Mouse (Mus musculus) adrenal gland, postnatal 36 days (tissue): ENCODE data around the gene Sept4. TPM values are rescaled to one million over a fixed set of nuclear protein-coding genes. Genes with fewer than 3 reads are reported as not detected.

Experiments used
- DNase-seq, 2 experiments: peaks; one replicate each; pipeline ENCODE4 v3.0.0; 2021; ENCODE audit warnings: mixed read lengths in 1 of 2
- long read RNA-seq, 2 experiments: library from polyadenylated mRNA; stranded (forward); transcript quantifications; one replicate each; pipeline ENCODE4 v2.0.0; 2021; ENCODE audit warnings: borderline sequencing depth in 2 of 2
- total RNA-seq, 2 experiments: library from RNA; stranded (reverse); gene quantifications; 2 replicates each; pipeline ENCODE4 v1.2.3; 2021

Gene Sept4
- total RNA-seq = 10 to 100 TPM; 33.2 to 41.3 TPM
- long read RNA-seq, experiment 1, partial matches to known transcripts = 3 of 31 reads
- long read RNA-seq, experiment 1, other reads (novel, unspliced or antisense) = 26 of 31 reads
- long read RNA-seq, experiment 2, partial matches to known transcripts = 1 of 12 reads
- long read RNA-seq, experiment 2, other reads (novel, unspliced or antisense) = 9 of 12 reads

DNA sequence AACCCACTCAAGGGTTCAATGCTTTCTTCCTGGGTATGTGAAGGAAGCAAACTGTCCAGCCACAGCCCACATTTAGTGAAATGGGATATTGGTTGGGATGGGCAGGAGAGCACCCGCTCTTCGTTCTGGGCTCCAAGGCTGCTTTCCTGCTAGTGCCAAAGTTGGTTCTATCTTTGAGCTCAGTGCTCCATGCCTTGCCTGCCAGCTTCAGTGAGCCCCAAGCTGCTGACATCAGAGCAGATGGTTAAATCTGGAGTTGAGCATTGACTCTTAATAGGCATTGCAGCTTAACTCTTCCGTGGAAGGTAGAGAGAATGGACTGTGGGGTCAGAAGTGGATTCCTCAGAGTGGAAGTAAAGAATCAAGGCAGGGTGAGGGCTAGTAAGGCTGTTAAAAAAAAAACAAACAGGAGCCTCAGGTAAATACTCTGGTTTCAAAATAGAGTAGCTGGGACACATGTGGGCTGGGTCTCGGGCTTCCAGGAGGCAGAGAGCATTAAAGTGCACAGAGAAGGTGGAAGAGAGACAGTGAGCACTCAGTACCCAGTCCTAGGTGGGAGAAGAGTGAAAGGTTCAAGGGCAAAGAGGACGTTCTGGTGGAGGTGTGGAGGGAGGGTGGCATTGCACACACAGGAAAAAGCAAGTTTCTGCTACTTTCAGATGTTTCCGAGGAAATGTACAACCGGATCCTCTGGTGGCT lies at the start of gene Sept4:
TSS of gene Sept4 (plus strand) at position 649 of the 699 bp plus-strand sequence.
- no peak for DNase-seq

DNA sequence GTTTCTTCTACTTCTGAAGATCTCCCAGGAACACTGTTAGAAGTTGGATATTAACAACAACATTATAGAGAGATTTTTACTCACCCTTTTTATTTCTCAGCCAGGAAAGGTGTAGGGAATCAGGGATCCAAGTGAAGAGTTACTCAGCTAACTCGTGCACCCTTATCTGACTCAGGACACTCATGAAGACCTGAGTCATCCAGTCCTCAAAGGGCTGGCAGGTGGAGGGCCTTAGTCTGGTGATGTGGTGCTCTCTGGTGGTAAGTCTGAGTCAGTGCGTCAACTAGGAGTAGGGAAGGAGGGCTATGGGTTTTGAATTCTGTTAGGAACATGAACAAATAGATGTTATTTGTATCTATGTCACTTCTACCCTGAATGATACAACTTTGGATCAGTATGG lies 49.4 kb upstream of the Sept4 start:
- peak; percentile 60 to 61 for DNase-seq

DNA sequence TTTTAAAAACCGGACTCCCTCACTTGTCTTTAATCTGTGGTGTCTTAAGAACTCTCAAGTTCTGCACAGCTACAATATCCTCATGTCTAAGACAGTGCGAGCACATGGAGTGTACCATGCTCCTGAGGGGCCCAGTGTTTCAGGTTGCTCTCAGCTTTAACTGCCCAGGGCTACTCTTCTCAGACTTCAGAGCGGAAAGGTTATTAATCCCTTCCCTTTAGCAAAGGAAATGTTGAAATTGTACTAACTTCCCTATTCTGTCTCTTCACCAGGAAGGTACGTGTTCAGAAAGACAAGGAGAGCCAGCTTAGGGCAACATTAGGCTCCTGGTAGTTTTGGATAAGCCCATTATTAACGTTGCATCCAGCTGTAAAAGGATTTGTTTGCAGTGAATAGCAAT lies 45.2 kb upstream of the Sept4 start:
- no peak for DNase-seq

DNA sequence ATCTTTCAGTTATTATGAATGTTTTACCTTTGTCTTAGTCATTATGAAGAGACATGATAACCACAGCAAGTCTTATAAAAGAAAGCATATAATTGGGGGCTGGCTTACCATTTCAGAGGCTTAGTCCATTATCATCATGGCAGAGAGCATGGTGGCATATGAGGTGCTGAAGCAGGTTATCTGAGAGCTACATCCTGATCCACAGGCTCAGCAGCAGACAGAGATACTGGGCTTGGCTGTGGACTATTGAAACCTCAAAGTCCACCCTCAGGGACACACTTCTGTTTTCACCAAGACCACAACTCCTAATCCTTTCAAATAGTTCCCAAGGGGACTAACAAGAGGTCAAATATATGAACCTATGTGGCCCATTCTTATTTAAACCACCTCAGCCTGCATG lies 44.7 kb upstream of the Sept4 start:
- DNase-seq = no peak

DNA sequence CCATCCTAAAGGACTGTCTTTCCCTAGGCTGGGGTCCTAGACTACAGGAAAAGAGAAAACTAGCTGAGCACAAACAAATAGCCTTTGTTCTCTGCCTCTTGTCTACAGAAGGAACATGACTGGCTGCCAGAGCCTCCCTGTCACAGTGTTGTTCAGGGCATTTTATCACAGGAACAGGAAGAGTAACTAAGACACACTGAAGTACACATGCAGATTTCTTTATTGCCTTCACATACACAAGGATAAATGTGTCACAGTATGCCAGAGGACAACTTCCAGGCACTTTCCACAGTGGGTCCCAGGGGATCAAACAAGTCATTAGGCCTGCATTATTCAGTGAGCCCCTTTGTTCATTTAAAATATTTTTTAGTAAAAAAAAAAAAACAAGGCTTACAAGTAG lies 43.9 kb upstream of the Sept4 start:
- DNase-seq = no peak

DNA sequence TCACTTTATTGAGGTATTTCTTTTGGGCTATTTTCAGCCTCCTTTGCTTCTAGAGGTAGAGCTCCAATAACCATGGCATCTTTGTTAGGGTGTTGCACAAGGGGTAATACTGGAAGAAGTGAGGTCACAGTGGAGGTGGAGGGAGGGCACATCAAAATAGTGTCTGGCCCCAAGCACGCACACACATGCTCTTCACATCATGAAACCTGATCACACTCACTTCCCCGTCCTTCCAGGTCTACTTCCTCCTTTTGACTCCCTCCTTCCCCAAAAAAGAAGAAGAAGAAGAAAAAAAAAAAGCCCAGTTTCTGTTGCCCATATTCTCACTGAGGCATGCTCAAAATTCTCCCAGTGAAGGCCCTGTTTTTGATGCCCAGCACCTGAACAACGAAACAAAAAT lies 41.3 kb upstream of the Sept4 start:
- no peak for DNase-seq

DNA sequence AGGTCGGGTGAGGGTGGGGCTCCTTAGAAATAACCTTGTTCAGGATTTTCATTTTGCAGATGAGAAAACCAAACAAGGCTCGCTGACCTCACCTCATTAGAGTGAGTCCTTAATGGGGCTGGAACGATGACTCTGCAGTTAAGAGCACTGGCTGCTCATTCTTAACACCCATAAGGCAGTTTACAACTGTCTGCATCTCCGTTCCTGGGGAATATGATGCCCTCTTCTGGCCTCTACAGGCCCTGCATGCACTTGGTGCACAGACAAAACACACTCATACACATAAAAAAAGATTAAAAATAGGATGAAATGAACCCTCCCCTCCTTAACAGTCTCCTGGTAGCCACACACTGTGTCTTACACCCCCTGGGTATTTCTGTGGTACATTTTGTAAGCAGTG lies 40.7 kb upstream of the Sept4 start:
- no peak for DNase-seq

DNA sequence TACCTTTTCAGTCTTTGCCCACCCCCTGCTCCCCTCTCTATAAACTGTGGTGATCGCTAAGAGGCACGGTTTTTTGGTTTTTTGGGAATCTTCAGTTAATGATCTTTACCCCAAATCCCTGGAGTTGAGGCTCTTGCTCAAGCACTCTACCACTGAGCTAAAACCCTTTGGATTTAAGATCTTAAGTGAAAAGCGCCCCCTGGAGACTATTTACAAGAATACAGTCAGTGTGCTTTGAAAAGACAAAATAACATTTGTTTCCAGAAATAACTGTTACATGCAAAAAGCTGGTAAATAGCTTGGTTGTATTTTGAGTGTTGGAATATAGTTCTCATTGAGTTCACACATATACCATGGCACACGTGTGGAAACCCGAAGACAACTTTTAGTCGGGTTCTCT lies 37.0 kb upstream of the Sept4 start:
- DNase-seq = no peak

DNA sequence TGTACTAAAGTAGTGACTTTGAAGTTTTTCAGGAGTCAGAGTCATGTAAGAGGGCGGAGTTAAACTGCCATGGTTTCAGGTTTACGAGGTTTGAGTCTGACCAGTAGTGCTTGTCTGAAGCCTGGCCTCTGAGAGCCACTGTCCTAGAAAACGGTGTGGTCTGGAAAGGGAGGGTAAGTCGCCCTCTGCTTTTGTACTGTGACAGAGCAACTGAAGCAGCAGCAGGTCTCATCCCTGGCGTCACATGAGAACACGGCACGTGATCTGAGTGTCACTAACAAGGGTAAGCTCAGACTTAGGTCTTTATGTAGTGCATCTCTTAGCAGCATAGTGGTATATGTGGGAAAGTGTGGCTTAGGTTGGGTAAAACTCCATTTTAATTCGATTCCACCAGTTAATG lies 26.4 kb upstream of the Sept4 start:
- DNase-seq = peak in 1 of 2 experiments; percentile 10

DNA sequence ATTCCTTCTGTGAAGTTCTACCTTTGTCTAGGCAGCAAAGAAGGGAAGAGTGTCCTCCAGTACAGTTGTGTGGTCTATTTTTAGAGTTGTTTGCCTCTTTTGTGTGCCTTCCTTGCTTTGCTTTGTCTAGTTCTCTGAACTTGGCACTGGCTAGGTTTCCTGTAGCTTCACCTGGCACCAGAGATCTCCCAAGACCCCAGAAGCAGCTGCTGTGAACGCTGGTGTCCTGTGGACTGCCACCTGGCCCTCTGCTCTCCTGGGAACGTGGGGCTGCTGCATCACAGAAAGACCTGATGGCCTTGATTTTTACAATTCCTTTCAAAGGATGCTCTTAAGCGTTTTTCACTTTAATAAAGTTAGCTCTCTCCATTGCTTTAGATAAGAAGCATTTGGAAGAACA lies 25.8 kb upstream of the Sept4 start:
- no peak for DNase-seq

DNA sequence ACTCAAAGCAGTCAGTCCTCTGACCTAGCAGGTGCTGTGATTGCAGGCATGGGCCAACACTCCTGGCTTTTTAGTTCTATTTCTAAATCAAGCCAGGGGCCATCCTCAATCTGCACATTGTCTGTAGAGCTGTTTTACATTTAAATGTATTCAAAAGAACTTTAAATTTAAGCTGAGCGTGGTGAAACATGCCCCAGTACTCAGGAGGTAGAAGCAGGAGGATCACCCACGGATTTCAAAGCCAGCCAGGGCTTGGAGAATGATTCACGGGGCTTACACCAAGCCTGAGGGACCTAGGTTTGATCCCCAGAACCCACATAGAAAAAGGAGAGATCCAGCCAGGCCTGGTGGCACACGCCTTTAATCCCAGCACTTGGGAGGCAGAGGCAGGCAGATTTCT lies 15.4 kb upstream of the Sept4 start:
- DNase-seq = no peak

DNA sequence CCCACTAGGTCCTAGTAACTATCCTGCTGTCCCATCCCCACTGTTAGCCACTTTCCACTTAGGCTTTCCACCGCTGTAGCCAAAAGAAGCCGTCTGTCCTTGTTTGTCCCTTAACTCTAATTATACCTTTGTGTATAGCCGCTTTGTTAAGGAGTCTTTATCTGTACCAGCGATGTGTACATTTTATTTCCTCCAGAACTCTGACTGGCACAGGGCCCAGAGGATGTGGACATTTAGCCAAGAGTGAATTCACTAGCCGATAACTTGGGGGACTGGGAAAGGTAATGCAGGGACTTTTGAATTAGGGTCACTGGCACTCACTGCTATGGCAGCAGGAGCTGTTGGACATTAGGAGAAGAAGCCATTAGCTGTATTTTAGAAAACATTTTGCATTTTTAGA lies 14.3 kb upstream of the Sept4 start:
- peak in 1 of 2 experiments; percentile 27 for DNase-seq

DNA sequence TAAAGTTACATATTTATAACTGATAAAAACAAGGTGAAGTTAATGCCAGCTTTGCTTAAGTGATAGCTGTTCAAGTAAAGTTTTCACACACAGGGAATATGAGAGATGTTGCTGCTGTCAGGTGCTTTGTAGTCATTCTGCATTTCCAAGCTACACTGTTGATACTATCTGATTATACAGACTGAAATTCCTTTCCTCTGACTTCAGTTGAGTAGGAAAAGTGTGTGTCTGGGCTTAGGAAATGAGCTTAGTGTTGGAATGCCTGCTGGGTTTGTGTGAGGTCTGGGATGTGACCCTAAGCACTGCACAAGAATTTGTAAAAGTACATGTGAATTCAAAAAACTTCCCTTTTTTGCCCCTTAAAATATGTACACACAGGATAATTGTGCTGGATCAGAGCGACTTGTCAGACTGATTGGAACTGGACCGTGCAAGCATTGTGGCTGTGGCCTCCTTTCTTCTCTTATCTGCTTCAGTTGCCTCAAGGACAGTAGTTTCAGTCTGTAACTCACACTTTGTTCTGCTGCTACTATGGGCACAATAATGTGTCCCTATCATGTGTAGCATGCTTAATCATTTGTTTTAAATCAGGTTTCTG lies 13.5 kb upstream of the Sept4 start:
- DNase-seq = peak in 1 of 2 experiments; percentile 30

DNA sequence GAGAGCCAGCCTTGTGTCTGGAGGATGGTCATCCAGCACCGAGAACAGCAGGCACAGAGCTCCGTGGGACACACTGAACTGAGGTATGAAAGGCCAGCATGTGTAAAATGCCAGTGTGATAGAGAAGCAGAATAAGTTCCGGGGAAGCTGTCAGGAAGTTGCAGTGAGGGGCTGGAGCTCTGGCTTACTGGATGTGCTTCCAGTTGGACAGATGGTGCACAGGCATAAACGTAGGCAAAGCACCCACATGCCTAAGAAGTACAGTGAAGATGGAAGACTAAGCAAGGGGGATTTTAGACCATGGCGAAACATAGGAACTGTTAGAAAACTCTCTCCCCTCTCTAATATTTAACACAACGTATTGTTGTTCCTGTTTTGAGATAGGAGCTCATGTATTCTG lies 7.5 kb upstream of the Sept4 start:
- no peak for DNase-seq

DNA sequence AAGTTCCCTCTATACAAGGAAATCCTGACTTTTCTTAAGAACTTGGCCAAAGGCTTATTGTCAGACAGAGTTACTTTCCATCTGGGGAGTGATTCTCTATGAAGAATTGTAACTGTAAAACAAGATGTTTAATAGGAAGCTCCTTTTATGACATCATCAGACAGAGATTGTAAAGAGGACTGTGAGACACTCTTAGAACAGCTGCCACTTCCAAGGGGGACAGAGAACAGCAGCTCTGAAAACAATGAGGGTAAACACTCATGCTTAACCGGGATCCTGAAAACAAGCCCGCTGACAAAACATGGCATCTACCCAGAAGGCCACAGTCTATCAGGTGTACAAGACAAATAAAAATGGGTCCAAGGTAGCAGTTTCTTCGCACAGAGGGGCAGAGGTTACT lies 2.2 kb upstream of the Sept4 start, which contains the start of gene Gm11492:
TSS of gene Gm11492 (plus strand) at position 153 of the 400 bp plus-strand sequence.
- no peak for DNase-seq

DNA sequence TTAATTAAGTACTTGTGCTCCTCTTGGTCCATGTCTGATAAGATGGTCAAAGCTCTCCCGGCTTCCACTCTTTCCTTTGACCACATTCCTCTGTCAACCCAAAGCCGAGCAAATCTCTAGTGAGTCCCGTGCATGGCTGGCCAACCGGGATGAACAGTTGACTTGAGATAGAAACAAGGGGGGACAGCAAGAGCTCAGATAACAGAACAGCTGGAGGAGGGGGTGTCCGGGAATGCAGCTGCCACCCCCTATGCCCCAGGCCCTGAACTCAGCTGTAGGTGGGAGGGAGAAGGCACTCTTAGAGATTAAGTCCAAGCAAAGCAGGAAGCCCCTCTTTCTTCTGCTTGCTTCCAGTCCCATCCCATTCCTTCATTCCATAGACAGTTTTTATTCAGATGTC lies 2.0 kb downstream of the Sept4 start:
- DNase-seq = no peak

DNA sequence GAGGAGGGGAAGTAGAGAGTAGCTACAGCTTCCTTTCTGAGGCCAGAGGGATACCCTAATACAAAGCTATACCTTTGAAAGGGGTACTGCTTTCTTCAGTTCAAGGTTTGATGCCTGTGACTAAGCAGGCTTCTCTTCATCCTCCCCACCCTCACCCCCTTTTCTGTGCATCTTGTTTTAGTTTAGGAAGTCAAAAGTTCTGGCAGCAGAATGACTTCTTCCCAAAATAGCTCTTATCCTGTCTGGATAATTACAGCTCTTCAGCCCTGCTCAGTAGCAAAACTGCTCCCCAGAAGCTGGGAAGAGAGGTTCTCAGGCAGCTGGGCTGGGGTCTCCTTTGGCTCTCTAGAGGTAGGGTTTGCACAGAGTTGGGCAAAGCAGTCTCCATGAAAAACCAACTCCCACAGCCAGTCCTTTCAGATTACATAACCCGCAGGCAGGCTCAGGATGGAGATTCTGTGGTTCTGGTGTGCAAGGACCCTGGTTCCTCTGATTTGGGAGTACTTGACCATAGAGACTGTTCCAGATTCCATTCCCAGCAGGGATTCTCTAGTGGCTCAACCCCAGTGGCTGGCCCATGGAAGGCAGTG lies 2.8 kb downstream of the Sept4 start:
- no peak for DNase-seq

DNA sequence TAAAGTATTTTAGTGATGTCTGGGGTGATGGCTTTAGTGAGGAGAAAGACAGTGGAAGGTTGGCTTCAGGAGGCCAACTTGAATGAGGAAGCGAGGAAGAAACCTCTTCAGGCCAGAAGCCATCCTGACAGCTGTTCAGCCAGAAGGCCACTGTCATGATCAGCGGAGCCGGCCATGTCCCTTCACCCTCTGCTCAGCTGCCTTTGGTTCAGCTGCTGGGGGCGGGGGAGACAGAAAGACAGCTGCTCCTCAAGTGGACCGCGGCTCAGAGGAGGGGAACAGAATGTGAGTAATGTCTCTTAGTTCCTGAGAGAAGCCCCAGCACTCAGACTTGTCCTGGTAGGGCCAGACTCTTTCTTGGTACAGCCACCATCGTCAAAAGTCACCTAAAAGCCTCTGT lies 5.0 kb downstream of the Sept4 start:
- DNase-seq = no peak

DNA sequence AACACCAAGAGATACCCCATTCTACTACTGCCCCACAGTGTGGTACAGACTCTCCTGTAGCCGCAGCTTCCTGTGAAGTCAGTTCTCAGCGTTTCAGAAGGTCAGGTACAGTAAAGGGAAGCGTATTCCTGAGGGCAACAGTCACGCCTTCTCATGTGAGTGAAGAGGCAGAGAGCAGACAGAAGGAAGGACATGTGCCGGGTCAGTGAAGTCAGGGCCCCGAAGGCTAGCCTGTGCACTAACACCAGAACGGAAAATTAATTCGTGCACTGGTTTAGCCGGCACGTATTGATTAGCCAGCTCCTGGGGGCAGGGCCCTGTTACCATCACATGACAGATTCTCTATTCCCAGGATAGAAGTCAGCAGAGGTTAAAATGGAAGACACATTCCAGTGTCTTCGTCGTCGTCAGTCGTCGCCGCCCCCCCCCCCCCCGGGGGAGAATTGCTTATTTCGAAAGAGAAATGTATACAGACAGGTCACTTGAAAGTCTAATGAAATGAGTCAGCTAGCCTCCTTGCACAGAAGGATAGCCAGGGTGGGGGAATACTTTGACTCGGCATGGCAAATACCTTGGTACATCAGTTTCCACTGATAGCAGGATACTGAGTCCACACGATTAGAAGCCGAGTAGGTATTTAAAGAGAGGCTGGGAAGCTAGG lies 5.9 kb downstream of the Sept4 start:
- DNase-seq = no peak

DNA sequence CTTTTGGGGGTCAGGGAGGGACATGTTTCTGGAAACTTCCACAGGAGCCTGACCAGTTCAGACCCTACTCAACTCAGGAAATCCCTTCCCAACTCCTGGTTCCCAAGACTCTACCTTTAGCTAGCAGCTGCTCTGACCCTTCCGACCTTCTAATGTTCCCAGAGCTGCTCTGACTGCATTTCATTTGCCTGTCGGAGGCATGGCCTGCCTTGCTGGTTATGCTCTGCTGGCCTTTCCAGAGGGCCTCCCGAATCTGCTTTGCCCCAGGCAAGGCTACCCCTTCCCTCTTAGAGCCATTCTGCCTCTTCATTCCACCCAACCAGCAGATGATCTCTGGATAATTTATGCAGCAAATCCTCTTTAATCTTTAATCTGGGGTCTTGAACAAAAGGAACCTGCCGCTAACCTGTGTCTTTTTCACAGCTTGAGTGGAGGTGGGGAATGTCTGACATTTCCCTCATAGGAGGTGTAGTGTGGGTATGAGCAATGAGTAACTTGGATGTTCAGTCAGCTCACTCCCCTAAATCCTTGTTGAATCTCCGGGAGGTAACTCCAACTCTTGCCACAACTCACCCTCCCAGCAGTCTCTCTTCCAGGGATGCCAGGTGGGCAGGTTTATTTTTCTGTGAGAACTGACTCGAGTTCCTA lies 9.0 kb downstream of the Sept4 start:
- no peak for DNase-seq

DNA sequence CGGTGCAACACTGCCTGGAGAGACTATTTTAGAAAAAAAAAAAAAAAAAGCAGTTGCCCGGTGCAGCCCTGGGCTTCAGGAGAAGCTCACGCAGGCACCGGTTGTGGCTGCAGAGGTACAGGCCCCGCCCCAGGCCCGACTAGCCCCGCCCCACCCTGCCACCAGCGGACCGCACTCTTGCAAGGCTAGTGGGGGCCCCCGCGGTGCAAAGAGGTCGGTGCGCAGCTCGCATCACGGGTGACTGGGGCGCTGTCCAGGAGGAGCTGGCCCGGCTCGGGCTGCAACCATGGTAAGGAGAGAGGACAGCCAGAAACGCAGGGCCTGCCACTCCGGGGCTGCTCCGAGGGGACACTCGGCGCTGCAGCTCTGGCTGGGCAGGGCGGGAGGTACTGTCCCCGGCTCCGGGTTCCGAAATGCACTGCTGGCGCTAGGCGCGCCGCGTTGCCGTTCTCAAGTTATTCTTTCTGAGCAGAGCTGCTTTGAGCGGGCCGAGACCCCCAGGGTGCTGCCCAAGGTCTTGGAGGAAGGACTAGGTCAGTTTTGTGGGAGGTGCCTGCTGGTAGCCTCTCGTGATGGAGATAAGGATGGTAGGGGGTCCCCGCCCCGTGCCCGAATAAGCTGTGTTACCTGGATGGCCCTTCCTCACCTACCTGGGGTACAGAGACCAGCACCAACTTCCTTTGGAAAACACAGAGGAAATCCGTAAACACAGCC lies 9.7 kb downstream of the Sept4 start:
- DNase-seq = peak; percentile 79 to 89
